Mouse (Mus musculus): ENCODE data around the gene Gm45234. TPM values are rescaled to one million over a fixed set of nuclear protein-coding genes. Genes with fewer than 3 reads are reported as not detected.

Gm45234 gene
- polyA plus RNA-seq, 1 experiment from 2014 or later = not detected

- WGBS = 71% methylated on average over 2 of the region's 2 CpGs
- Histone ChIP-seq H3K36me3 (replicated peaks) (0 out of 2 replicates have a peak, but pooled peaks cover 2% of the 10 kb centered on the region), H3K9me3 (no peaks in the 10 kb centered on the region), H3K27ac (peak overlapping the region; percentile 99), H3K27me3 (ENCODE audit: poor library complexity, severe bottlenecking) (peaks cover 8% of the 10 kb centered on the region), H3K4me1 (peaks cover 49% of the 10 kb centered on the region), H3K4me3 (peak overlapping the region; percentile 91)
- DNase-seq (ENCODE audit: extremely low spot score, low spot score) = no peak
Measured at GRCm38 (mm10) chr6:124758849-124759232, 3.0 kb upstream of the Gm45234 start.

DNA sequence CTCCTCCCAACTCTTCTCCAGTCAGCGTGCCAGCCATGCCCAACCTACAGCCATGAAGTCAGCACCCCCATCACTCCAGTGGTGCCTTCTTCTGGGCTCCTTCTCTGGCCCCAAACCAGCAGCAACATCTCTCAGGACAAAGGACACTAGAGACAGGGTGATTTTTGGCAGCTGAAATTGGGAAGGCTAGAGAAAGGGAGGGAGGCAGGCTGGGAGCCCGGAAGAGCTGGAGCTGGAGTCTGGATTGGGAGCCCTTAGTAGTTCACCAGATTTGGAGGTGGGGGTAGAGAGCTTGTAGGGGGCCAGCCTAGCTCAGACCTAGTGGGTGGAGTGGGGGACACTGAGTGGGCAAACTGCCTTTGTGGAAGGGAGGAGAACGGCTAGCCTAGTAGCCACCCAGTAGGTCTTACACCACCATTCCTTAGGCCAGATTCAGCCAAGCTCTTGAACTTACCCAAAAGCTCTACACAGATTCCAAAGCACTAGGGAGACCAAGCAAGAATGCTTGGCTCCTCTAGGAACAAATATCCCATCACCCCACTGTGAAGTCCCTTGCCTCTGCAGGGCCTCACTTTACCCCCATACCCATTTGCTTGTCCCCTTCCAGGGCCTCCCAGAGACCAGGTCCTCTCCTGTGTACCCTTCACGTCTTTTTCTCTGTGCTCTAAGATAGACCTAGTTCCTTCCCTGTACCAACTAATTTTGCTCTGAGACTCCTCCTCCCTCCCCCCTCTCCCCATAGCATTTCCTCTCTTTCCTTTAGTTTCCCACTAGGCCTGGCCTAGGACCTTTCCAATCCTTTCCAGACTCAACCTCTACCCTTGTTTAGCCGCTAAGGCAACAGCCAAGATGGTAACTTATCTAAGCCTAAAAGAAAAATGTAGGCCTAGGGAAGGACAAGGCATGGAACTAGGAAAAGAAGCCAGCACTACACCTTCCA is 2.4 kb upstream of the Gm45234 start:
- Histone ChIP-seq H3K9me3 (no peaks in the 10 kb centered on the region), H3K27me3 (ENCODE audit: poor library complexity, severe bottlenecking) (peaks cover 3% of the 10 kb centered on the region), H3K4me3 (peak overlapping the region; percentile 91), H3K36me3 (replicated peaks) (peaks cover 7% of the 10 kb centered on the region; the same call in 1 of the 2 replicates), H3K27ac (peak overlapping the region; percentile 99), H3K4me1 (peaks cover 54% of the 10 kb centered on the region)
- WGBS = 38% methylated on average over 5 of the region's 5 CpGs
- DNase-seq (ENCODE audit: extremely low spot score, low spot score) = peak; percentile 53

DNA sequence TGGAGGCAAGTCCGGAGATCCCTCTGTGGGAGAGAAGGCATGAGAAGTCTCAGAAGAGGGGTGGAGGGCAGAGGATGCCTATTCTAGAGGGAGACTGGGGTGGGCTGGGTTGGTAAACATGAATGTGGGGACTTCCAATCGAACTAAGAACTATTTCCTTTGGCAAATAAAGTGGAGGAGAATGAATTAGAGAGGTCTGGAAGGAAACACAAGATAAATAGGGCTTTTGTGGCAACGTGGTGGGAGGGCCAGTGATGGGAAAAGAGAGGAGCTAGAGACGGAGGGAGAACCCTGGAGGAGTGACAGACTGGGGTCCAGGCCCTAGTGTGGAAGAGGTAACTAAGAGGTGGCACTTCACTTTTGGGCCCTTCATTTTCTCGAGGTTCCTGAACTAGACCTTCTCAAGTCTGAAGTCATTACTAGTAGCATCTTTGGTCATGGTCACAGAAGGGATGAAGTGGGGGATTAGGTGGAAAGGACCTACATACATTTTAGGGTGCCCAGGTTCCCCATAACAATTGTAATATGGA is 1.6 kb upstream of the Gm45234 start:
- WGBS = 4% methylated on average over 5 of the region's 5 CpGs
- Histone ChIP-seq H3K4me1 (peaks cover 54% of the 10 kb centered on the region), H3K9me3 (no peaks in the 10 kb centered on the region), H3K27me3 (ENCODE audit: poor library complexity, severe bottlenecking) (no peaks in the 10 kb centered on the region; the same call in 1 of the 2 replicates), H3K4me3 (peak overlapping the region; percentile 91), H3K36me3 (replicated peaks) (peaks cover 14% of the 10 kb centered on the region), H3K27ac (peak overlapping the region; percentile 99)
- DNase-seq (ENCODE audit: extremely low spot score, low spot score) = no peak

DNA sequence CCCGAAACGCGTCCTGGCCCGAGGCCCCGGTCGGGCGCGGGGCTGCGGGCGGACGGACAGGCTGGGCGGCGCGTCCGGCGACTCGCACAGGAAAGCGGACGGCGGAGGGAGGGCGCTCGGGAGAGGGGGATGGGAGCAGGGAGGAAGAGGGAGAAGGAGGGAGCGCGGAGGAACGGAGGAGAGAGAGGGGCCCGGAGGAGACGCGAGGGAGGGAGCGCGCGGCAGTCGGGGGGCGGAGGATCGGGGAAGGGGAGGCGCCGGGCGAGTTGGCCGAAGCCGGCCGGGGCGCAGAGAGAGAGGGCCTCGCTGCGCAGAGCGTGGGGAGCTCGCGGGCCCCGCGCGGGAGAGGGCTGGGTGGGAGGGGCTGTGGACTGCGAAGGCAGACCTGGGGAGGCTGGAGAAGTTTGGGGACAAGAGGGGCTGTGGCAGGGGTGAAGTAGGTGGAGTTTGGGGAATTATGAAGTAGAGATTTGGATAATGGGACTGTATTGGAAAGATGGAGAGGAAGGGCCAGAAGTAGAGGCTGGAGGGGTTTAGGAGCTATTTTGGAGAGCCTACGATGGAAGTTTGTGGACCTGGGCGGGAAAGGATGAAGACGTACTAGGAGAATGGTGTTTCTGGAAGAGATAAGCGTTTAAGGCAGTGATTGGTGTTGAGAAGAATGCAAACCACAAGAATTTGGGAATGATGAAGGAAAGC is 980 bp upstream of the Gm45234 start:
- peak overlapping the region; percentile 99 for H3K27ac ChIP-seq
- peak overlapping the region; percentile 91 for H3K4me3 ChIP-seq
- under 1% methylated on average over 53 of the region's 54 CpGs for WGBS
- no peaks in the 10 kb centered on the region for H3K9me3 ChIP-seq
- H3K4me1 ChIP-seq = peaks cover 54% of the 10 kb centered on the region
- H3K27me3 ChIP-seq (ENCODE audit: poor library complexity, severe bottlenecking) = no peaks in the 10 kb centered on the region; the same call in 1 of the 2 replicates
- H3K36me3 ChIP-seq (replicated peaks) = peaks cover 20% of the 10 kb centered on the region
- peak; percentile 86 for DNase-seq (ENCODE audit: extremely low spot score, low spot score)

DNA sequence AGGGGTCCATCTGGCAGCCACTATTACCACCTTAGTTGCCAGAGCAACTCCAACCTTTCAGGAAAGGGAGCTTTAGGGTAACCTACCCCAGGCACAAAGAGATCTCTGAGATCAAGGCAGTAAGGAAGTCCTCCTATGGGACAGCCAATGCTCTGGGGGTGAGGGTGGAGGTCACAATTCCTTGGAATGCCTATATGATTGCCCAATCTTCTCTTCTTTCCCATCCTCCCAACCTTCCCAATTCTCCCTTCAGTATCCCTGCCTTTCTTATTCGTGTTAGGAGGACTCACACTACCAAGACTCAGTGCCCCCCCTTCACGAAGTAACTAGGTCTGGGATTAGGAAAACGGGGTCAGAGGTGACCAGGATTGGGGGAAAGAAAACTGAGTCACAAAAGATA is 515 bp downstream of the Gm45234 start:
- WGBS = 3% methylated on average over 3 of the region's 3 CpGs
- no peaks in the 10 kb centered on the region for H3K9me3 ChIP-seq
- peaks cover 54% of the 10 kb centered on the region for H3K4me1 ChIP-seq
- peak overlapping the region; percentile 91 for H3K4me3 ChIP-seq
- H3K27me3 ChIP-seq (ENCODE audit: poor library complexity, severe bottlenecking) = no peaks in the 10 kb centered on the region
- H3K27ac ChIP-seq = peak overlapping the region; percentile 99
- peaks cover 33% of the 10 kb centered on the region for H3K36me3 ChIP-seq (replicated peaks)
- no peak for DNase-seq (ENCODE audit: extremely low spot score, low spot score)

GRCm38 (mm10) chr6:124753861-124754260 is 2.0 kb downstream of the Gm45234 start:
- DNase-seq (ENCODE audit: extremely low spot score, low spot score) = no peak
- no peaks in the 10 kb centered on the region for H3K9me3 ChIP-seq
- H3K4me1 ChIP-seq = peaks cover 48% of the 10 kb centered on the region
- no peak overlapping the region for H3K4me3 ChIP-seq
- no peaks in the 10 kb centered on the region for H3K27me3 ChIP-seq (ENCODE audit: poor library complexity, severe bottlenecking)
- no peak overlapping the region for H3K27ac ChIP-seq
- 92% methylated on average over 2 of the region's 2 CpGs for WGBS
- H3K36me3 ChIP-seq (replicated peaks) = peaks cover 46% of the 10 kb centered on the region

GRCm38 (mm10) chr6:124750405-124750804 is 5.4 kb downstream of the Gm45234 start:
- Histone ChIP-seq H3K9me3 (no peaks in the 10 kb centered on the region), H3K36me3 (replicated peaks) (peaks cover 73% of the 10 kb centered on the region), H3K27ac (no peak overlapping the region), H3K27me3 (ENCODE audit: poor library complexity, severe bottlenecking) (0 out of 2 replicates have a peak, but pooled peaks cover 3% of the 10 kb centered on the region), H3K4me3 (no peak overlapping the region), H3K4me1 (peaks cover 41% of the 10 kb centered on the region)
- DNase-seq (ENCODE audit: extremely low spot score, low spot score) = no peak
- 92% methylated on average over 8 of the region's 8 CpGs for WGBS

DNA sequence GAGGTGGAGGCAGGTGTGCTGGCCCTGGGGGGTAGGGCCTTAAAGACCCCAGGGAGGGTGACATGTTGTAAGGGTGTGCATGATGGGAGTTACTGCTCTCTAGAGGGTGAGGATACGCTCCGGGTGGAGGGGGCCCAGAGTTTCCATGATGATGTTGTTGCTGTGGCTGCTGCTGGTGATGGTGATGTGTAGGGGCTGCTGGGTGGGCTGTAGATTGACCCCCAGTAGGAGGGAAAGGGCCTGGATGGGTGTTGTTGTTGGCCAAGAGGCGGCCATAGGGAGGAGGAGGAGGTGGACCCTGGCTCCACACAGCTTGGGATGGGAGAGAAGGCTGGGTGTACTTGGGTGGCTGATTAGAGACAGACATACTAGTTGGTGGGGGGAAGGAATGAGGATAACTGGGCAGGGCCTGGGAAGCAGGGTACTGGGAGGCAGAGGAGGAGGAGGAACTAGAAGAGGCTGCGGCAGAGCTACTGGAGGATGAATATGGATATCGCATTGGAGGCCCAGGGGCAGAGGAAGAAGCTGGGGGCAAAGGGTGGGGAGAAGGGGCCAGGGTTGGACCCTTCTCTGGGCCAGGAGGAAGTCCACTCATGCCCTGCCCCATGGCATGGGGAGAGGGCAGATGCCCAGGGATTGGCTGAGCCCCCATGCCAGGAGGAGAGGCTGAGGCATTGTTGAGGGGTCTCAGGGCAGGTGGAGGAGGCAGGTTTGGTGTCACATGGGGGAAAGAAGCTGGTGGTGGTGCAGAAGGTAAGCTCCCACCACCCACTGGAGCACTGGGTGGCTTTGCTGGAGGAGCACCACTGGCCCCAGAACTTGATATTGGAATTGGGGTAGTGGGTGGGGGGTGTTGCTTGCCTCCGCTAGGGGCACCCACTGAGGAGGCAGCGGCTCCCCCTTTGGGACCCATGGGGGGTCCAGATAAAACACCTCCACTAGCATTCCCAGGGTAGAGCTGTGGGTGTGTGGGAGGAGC is 8.9 kb downstream of the Gm45234 start:
- 88% methylated on average over 7 of the region's 7 CpGs for WGBS
- Histone ChIP-seq H3K27me3 (ENCODE audit: poor library complexity, severe bottlenecking) (0 out of 2 replicates have a peak, but pooled peaks cover 3% of the 10 kb centered on the region), H3K4me3 (peak overlapping the region; percentile 71), H3K9me3 (no peaks in the 10 kb centered on the region), H3K4me1 (peaks cover 42% of the 10 kb centered on the region), H3K36me3 (replicated peaks) (peaks cover 81% of the 10 kb centered on the region), H3K27ac (peak overlapping the region; percentile 97)
- DNase-seq (ENCODE audit: extremely low spot score, low spot score) = no peak

- DNase-seq (ENCODE audit: extremely low spot score, low spot score) = no peak
- peaks cover 77% of the 10 kb centered on the region for H3K36me3 ChIP-seq (replicated peaks)
- 23% methylated on average over 8 of the region's 8 CpGs for WGBS
Measured at GRCm38 (mm10) chr6:124746296-124746605, 9.6 kb downstream of the Gm45234 start.

GRCm38 (mm10) chr6:124745490-124746295 is 10.1 kb downstream of the Gm45234 start:
- H3K27me3 ChIP-seq (ENCODE audit: poor library complexity, severe bottlenecking) = 0 out of 2 replicates have a peak, but pooled peaks cover 3% of the 10 kb centered on the region
- H3K4me3 ChIP-seq = peak overlapping the region; percentile 71
- DNase-seq (ENCODE audit: extremely low spot score, low spot score) = peak; percentile 93
- peaks cover 72% of the 10 kb centered on the region for H3K36me3 ChIP-seq (replicated peaks)
- WGBS = under 1% methylated on average over 85 of the region's 85 CpGs
- no peaks in the 10 kb centered on the region for H3K9me3 ChIP-seq
- H3K27ac ChIP-seq = peak overlapping the region; percentile 97
- peaks cover 49% of the 10 kb centered on the region for H3K4me1 ChIP-seq

More at GRCm38 (mm10) chr6:124746296-124746605, 9.6 kb downstream of the Gm45234 start:
- Histone ChIP-seq H3K9me3 (no peaks in the 10 kb centered on the region), H3K4me1 (peaks cover 47% of the 10 kb centered on the region), H3K27me3 (ENCODE audit: poor library complexity, severe bottlenecking) (0 out of 2 replicates have a peak, but pooled peaks cover 3% of the 10 kb centered on the region), H3K4me3 (peak overlapping the region; percentile 71), H3K27ac (peak overlapping the region; percentile 97)

- Histone ChIP-seq H3K4me3 (peak overlapping the region; percentile 71), H3K36me3 (replicated peaks) (peaks cover 64% of the 10 kb centered on the region), H3K9me3 (no peaks in the 10 kb centered on the region), H3K4me1 (peaks cover 58% of the 10 kb centered on the region), H3K27me3 (ENCODE audit: poor library complexity, severe bottlenecking) (0 out of 2 replicates have a peak, but pooled peaks cover 3% of the 10 kb centered on the region), H3K27ac (peak overlapping the region; percentile 97)
- WGBS = 75% methylated on average over 26 of the region's 26 CpGs
- DNase-seq (ENCODE audit: extremely low spot score, low spot score) = no peak
Measured at GRCm38 (mm10) chr6:124744755-124745321, 11.0 kb downstream of the Gm45234 start.
